Mouse (Mus musculus) splenic B cell, adult 2 months (primary cell): Measurements from ENCODE around the gene Gm11733.
A peak's percentile ranks its signal among the peaks of the same experiment; 100 is the strongest.
"Not testable (repeated sequence)": the region's sequence is repeated elsewhere in the genome, so short reads cannot be mapped to it uniquely, and the experiment has no call there.

Source experiments
- DNase-seq: peaks from one replicate; pipeline ENCODE4 v3.0.0-alpha.2; 2011; ENCODE audit warnings: low read depth, low spot score
- H3K27me3 ChIP-seq: 2 replicates; pipeline ENCODE4 v1.6.1; 2012; ENCODE audit warnings: mild to moderate bottlenecking, low read length, moderate library complexity, mixed read lengths; ENCODE audit not compliant: control insufficient read depth, poor library complexity, insufficient read depth, severe bottlenecking
- H3K36me3 ChIP-seq: 2 replicates; pipeline ENCODE4 v1.6.1; 2012; ENCODE audit warnings: mild to moderate bottlenecking, low read length, moderate library complexity, mixed read lengths; ENCODE audit not compliant: control insufficient read depth, poor library complexity, insufficient read depth, severe bottlenecking

Gene Gm11733

DNA sequence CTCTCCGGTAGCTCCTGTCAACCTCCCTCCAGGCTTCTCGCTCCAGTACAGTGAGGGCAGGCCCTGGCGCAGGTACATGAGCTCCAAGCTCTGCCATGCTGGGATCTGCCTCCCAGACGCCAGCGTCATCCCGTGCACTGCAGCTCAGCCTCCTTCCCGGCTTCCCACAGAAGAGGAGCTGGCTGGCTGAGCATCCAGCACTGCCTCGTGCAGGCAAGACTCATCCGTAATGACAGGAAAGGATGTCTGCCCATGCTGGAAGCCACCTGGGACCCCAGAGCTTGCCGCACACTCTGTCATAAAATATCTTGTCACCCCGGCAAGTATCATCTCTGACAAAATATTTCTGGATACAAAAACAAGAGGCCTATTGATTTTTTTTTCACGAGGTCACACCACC, at the start of gene Gm11733:
Gm11733 (plus strand) TSS at position 171 of the 400 bp plus-strand sequence.
- Histone ChIP-seq H3K36me3 (no peaks in the 10 kb centered on the region), H3K27me3 (no peaks in the 10 kb centered on the region)
- DNase-seq: no peak

DNA sequence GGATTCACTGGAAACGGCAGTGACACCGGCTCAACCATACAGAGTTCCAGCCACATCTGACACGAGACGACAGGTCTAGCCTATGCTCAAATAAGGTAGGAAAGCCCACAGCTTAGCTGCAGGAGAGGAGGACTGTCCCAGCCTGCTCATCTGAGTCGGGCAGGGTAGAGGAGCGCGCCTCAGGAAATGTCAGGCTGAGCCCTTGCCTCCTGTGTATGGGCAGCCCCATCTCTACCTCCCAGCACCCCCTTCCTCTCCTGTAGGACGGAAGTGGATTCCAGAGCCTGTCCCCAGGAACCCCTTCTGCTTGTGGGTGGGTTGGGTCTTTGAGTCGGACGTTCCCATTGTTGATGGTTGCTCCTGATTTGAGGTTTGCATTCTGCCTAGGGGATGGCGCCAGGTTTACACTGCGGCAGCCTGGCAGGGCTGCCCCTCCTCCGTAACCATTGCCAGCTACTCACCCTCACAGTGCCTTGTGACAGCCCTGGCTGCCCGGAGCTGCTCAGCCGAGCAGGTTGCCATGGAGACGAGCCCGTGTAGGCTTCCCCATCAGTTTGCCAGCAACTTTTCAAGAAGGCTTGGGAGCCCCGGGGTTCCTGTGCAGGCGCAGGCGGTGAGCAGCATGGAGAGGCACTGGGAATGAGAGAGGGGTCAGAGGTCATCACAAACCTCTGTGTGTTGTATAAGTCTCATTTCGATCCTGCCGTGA, 47.6 kb upstream of the Gm11733 start:
- no peaks in the 10 kb centered on the region for H3K36me3 ChIP-seq
- H3K27me3 ChIP-seq: no peaks in the 10 kb centered on the region
- DNase-seq: no peak

DNA sequence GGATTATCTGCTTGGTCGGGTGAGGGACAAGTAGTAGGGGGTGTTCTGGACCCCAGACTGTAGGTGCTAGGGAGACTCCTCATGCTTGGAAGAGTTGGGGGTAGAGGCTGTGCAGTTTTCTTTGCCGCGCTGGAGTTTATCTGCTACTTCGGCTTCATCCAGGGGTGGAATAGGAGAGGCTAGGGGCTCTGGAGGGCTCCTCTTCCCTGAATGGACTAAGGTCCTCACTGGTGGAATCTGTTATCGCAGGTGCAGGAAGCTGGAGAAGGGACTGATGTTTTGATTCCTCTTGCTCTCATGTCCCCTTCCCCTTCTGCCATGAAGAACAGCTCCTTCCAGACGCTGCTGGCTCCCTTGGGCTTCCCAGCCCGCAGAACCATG, 47.1 kb upstream of the Gm11733 start:
- no peaks in the 10 kb centered on the region for H3K27me3 ChIP-seq
- no peak for DNase-seq
- H3K36me3 ChIP-seq: no peaks in the 10 kb centered on the region

DNA sequence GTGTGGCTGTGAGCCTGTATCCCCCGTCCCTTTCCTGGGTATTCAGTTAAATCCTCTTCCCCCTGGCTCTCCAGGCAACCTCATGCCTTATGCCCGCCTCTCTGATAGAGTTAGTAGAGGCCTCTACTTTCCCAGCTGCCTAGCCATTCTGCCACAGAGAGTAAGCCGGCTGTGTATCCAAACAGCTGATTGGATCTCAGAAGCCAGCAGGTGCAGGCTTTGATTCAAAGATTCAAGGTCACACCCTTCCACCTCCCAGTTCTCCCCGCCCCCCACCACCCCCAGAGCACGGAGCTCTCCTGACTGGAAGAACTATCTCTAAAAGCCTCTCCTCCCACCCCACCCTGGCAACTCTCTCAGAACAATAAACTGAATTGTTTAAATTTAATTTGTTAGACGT, 45.8 kb upstream of the Gm11733 start:
- H3K36me3 ChIP-seq: no peaks in the 10 kb centered on the region
- DNase-seq: no peak
- H3K27me3 ChIP-seq: no peaks in the 10 kb centered on the region

DNA sequence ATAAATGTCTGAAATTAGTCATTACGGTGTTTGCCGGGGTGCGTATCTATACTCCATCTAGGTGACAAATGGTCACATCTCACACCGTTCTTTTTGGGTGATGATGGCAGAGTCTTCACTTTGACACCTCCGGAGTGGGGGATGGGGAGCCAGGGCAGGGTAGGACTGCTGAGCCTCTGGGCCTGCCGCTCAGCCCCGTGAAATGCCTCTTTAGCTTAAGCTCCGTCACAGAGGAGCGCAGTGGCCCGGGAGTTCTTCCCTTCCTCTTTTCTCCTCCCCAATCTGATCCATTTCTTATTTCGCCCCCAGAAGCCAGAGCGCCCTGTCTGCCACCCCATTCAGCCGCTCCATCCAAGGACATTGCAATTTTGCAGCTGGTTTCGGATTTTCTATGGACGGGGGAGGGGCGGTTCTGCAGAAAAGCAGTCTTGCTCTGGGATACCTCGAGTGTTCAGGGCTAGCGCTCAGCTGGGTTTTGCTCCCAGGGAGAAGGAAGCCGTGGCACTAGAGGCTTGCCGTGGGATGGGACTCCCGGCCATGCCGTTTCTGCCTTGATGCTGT, 43.2 kb upstream of the Gm11733 start:
- Histone ChIP-seq H3K36me3 (no peaks in the 10 kb centered on the region), H3K27me3 (no peaks in the 10 kb centered on the region)
- DNase-seq: no peak

DNA sequence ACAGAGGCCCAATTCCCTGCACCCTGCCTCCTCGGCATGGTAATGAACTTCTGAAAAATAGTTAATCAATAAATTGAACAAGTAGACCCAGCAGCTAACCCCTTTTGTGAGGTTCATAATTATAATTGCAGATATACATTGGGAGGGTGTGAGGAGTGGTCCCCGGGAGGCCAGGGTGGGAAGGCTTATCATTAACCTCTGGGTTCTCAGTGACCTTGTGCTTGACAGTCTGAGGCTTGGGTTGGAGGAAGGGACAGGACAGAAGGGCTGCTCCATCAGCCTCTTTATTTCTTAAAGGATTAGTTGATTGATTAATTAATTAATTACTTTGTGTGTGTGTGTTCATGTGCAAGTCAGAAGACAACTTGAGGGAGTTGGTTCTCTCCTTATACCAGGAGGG, 40.1 kb upstream of the Gm11733 start:
- Histone ChIP-seq H3K36me3 (no peaks in the 10 kb centered on the region), H3K27me3 (no peaks in the 10 kb centered on the region; the same call in 1 of the 2 replicates)
- DNase-seq: no peak

DNA sequence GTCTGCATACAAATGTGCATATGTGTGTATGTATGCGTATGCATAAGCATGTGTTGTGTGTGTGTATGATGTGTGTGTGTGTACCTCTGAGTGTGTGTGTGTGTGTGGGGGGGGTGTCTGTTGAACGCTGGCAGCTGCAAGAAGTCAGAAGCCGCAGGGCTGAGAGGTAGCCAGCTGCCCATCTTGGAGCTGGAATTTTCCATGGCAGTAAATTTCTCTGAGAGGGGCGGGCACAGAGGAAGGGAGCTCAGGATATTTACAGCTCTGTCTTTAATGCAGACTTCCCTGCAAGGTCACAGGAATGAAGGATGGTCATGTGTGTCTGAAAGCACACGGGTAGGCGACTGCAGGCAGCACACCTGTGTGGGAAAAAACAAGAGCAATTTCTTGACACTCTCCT, 38.5 kb upstream of the Gm11733 start:
- no peaks in the 10 kb centered on the region; the same call in 1 of the 2 replicates for H3K27me3 ChIP-seq

DNA sequence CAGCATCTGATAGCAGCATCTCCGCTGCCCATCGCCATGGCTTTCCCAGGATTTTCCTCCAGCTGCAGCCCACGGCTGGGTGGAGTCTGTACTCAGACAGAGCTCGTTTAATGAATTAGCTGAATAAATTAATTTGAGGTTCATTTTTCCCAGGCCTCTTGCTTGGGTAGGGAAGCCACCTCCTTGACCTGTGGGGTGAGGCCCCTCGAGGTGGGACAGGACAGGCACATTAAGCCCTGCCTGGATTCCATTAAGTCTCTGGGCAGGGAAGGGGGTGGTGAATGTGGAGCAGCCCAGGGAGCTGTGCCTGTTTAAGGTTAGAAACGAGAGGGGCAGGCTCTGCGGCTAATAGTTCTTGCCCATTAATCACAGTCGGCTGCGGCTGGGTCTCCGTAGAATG, 30.1 kb upstream of the Gm11733 start:
- H3K27me3 ChIP-seq: no peaks in the 10 kb centered on the region

More for the DNA sequence above, 38.5 kb upstream of the Gm11733 start:
- H3K36me3 ChIP-seq: no peaks in the 10 kb centered on the region
- DNase-seq: no peak

DNA sequence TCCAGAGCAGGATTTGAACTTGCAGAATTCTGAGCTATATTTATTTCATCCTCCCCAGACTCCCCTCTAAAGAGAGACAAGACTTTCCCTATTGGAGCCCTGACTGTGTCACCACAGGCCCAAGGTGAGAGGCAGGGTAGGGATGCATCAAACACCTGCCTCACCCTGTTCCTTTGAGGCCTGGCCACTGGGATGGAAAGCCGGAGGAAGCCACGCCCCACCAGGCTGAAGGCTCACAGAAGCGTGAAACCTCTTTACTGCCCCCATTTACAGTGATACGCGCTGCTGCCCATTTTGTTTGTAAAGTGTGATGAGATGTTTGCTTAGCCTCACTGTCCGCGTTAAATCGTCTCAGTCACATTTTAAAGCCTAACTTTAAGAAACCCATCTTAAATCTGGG, 25.0 kb upstream of the Gm11733 start:
- H3K36me3 ChIP-seq: no peaks in the 10 kb centered on the region
- peak; percentile 61 for DNase-seq

More for the DNA sequence above, 30.1 kb upstream of the Gm11733 start:
- DNase-seq: no peak
- H3K36me3 ChIP-seq: no peaks in the 10 kb centered on the region

DNA sequence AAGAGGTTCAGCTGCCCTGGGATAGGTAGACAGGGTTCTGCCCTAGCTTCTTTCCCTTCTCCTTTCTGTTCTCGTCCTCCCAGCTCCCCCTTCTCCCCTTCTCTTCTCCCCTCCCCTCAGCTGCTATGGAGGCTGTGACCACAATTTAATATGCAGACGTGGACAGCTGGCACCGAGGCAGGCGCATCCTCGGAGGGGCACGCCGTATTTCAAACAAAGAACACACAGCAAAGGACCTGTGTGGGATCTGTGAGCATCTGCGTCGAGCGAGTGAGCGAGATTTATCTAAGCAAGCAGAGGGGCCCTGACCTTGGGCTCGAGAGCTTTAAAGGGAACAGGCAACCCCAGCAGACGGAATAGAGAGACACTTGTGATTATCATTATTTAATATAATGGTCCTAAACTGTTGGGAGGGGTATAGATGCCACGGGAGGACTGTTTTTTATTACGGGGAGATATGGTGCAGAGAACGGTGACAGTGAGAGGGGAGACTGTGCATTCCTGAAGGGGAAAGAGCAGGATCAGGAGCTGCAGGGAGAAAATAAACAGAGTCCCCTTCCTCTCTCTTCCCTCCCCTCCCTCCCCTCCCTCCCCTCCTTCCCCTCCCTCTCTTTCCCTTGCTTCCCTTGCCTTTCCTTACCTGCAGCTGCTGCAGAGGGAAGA, 21.8 kb upstream of the Gm11733 start:
- H3K36me3 ChIP-seq: no peaks in the 10 kb centered on the region
- no peak for DNase-seq
- no peaks in the 10 kb centered on the region for H3K27me3 ChIP-seq

More for the DNA sequence above, 25.0 kb upstream of the Gm11733 start:
- H3K27me3 ChIP-seq: no peaks in the 10 kb centered on the region

DNA sequence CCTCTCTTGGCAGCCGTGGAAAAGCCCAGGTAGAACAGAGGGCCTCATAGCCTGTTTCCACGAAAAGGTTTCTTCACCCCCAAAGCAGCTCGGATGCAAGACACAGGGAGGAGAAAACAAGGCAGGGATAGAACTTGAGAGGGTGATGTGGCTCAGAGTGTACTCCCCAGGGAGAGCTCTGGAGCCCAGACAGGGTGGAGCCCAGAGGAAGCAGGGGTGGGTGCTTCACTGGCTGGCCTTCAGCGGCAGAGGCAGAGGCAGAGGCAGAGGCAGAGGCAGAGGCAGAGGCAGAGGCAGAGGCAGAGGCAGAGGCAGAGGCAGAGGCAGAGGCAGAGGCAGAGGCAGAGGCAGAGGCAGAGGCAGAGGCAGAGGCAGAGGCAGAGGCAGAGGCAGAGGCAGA, 20.8 kb upstream of the Gm11733 start:
- H3K27me3 ChIP-seq, H3K36me3 ChIP-seq: not testable (repeated sequence)
- DNase-seq: peak; percentile 21

DNA sequence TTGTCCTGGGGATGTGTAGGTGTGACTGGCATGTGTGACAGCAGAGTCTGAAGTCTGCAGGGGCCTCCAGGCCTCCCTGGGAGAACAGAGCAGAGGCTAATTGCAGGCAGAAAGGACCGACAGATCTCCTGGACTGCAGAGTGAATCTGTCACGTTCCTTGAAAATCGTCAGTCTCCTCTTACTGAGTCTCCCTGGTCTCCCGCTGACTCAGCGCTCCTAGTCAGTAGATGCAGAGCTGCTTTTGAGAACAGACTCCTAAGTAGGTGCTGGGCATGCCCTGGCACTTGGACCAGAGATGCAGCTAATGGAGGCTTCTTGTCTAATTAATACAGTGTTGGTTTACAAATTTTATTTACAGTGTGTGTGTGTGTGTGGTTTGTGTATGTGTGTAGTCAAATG, 17.9 kb upstream of the Gm11733 start:
- DNase-seq: no peak
- Histone ChIP-seq H3K36me3 (no peaks in the 10 kb centered on the region), H3K27me3 (no peaks in the 10 kb centered on the region)

DNA sequence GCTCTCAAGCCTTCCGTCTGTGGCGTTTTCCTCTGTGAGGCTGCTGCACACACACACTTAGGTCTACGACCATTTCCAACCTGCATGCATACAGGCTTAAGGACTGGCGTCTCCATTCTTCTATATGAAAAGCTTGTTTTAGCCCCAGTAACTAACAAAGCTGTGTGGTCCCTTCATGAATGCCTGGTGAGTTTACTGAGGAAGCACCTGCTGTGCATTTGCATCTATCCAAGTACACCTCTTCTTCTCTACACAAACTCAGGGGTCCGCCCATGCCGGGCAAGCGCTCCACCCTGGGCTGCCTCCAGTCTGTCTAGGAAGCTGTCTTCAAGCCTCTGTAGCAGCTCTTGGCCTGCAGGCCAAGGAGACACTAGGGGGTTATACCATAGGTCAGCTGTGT, 17.3 kb upstream of the Gm11733 start:
- Histone ChIP-seq H3K27me3 (no peaks in the 10 kb centered on the region), H3K36me3 (no peaks in the 10 kb centered on the region)
- no peak for DNase-seq

DNA sequence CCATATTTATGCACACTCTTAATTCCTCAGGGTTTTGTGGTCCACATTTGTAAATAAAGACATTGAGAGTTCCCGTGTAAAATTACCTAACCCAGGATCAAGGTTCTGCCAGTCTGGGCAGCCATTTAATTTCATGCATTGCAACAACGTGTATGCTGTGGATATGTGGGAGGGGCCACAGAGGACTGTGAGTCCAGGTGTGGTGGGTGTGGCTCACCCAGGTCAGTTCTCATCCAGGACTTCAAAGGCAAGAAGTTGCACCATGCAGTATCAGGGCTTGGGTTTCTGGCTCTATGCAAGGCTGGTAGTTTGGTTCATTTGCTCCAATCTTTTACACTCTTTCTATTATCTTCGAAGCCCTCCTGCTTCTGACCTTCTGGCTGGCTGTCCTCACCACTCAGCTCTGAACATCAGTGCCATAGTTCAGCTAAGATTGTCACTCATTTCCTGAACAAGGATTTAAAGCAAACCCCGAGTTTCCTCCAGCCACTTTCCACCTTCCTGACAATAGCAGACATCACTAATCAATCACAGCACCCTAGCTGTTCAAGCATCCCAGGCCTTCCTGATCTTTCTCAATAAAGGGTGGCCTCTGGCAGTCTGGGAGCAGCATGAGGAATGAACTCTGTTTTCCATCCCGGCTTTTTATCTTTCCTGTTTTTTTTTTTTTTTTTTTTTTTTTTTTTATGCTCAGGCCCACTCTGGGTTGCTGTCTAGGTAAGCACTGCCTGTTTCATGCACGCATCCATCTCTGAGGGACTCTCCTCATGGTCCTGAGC, 15.4 kb upstream of the Gm11733 start:
- Histone ChIP-seq H3K36me3 (no peaks in the 10 kb centered on the region), H3K27me3 (no peaks in the 10 kb centered on the region)
- DNase-seq: no peak

DNA sequence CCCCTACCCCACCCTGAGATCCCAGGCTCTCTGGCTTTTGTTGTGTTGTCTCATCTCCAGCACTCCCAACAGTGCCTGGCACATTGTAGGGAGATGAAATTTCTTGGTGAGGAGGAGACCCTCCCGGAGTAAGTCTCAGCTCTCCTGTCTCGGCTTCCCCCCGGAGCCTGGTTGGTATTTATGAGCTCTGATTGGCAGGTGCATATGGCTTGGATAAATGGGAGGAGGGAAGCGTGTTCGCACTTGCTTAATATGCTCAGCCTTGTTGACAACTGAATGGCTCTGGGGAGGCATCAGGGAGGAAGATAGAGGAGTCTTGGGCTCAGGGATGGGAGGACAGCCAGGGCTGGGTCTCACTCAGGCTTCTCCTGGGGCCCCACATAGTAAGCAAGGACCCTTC, 14.4 kb upstream of the Gm11733 start:
- no peaks in the 10 kb centered on the region for H3K36me3 ChIP-seq
- DNase-seq: no peak
- H3K27me3 ChIP-seq: no peaks in the 10 kb centered on the region
